Mouse (Mus musculus): ENCODE measurements around the gene Sstr3. TPM values are rescaled to one million over a fixed set of nuclear protein-coding genes. Genes with fewer than 3 reads are reported as not detected.

Sstr3 gene
- polyA plus RNA-seq, 1 experiment from 2014 or later: 0.22 TPM

DNA sequence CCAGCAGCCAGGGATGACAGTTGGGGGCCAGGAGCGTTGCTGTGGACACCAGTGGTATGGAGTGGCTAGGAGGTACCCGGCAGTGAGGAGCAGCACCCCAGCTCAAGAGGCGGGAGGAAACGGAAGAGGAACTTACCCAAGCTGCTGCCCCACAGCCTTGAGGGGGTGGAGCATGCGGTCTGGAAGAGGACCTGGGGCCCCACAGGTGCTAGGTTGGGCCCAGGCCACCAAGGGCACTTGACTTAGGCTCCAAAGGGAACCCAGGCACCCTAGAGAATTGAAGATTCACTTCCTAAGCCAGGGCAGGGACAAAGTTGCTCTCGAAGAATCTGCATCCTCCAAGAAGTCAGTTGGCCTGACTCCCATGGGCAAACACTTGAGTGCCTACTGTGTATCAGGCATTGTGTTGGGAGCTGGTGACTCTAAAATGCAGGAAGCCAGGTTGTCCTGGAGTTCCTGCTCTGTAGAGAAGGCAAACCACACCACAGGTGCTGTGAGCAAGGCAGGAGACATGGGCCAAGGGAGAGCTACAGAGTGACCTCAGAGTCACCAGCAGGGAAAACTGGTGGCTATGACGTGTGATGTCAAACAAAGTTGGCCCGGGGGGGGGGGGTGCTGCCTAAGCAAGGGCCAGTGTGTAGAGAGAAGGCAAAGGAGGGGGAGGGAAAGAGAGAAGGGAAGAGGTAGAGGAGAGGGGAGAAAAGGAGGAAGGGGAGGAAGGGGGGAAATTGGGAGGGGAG lies 28.3 kb upstream of the Sstr3 start, which contains the start of gene Rac2:
Rac2 (minus strand) TSS at position 126 of the 740 bp plus-strand sequence.
- Histone ChIP-seq H3K9me3 (no peaks in the 10 kb centered on the region; the same call in 1 of the 2 replicates), H3K27ac (peak within 1 kb of the TSS; percentile 60), H3K36me3 (no peaks in the 10 kb centered on the region), H3K4me1 (replicated peaks) (peaks cover 7% of the 10 kb centered on the region), H3K27me3 (ENCODE audit: insufficient read depth, poor library complexity, severe bottlenecking) (no peaks in the 10 kb centered on the region; the same call in 1 of the 2 replicates), H3K4me3 (no peak within 1 kb of the TSS)
- no peak for DNase-seq (ENCODE audit: low spot score)
- 82% methylated on average over 8 of the region's 8 CpGs for WGBS

GRCm38 (mm10) chr15:78572270-78572600 lies 27.8 kb upstream of the Sstr3 start:
- Histone ChIP-seq H3K4me3 (no peak overlapping the region), H3K4me1 (replicated peaks) (peaks cover 7% of the 10 kb centered on the region), H3K36me3 (no peaks in the 10 kb centered on the region), H3K27me3 (ENCODE audit: insufficient read depth, poor library complexity, severe bottlenecking) (no peaks in the 10 kb centered on the region; the same call in 1 of the 2 replicates), H3K27ac (peak overlapping the region; percentile 60; the same call in 1 of the 2 replicates), H3K9me3 (no peaks in the 10 kb centered on the region; the same call in 1 of the 2 replicates)
- DNase-seq (ENCODE audit: low spot score): no peak
- 91% methylated on average over 5 of the region's 5 CpGs for WGBS

GRCm38 (mm10) chr15:78571554-78572269 lies 27.2 kb upstream of the Sstr3 start:
- Histone ChIP-seq H3K27me3 (ENCODE audit: insufficient read depth, poor library complexity, severe bottlenecking) (no peaks in the 10 kb centered on the region; the same call in 1 of the 2 replicates), H3K4me3 (no peak overlapping the region), H3K36me3 (no peaks in the 10 kb centered on the region), H3K9me3 (no peaks in the 10 kb centered on the region; the same call in 1 of the 2 replicates), H3K27ac (peak overlapping the region; percentile 60; the same call in 1 of the 2 replicates), H3K4me1 (replicated peaks) (peaks cover 7% of the 10 kb centered on the region)
- 67% methylated on average over 16 of the region's 16 CpGs for WGBS
- DNase-seq (ENCODE audit: low spot score): no peak

DNA sequence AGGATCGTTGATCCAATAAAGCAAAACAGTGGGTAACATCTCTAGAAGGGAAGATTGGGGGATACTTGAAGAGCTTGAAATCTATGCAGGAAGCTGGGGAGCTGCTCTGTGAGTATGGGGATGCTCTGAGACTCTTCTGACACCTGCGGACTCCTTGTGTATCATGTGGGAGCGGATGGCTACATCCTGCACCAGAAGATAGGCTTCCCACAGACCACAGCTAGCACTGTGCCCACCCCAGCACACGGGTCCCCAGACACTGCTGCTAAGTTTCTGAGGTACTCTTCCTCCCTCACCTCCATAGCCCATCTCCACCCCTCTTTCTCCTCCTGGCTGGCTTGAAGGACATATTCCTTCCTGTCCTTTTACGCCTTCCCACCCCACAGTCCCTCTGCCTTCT lies 25.7 kb upstream of the Sstr3 start:
- Histone ChIP-seq H3K4me3 (no peak overlapping the region), H3K4me1 (replicated peaks) (peaks cover 10% of the 10 kb centered on the region), H3K9me3 (no peaks in the 10 kb centered on the region; the same call in 1 of the 2 replicates), H3K27ac (no peak overlapping the region), H3K36me3 (no peaks in the 10 kb centered on the region), H3K27me3 (ENCODE audit: insufficient read depth, poor library complexity, severe bottlenecking) (no peaks in the 10 kb centered on the region; the same call in 1 of the 2 replicates)
- WGBS: 92% methylated on average over 5 of the region's 5 CpGs
- DNase-seq (ENCODE audit: low spot score): no peak

DNA sequence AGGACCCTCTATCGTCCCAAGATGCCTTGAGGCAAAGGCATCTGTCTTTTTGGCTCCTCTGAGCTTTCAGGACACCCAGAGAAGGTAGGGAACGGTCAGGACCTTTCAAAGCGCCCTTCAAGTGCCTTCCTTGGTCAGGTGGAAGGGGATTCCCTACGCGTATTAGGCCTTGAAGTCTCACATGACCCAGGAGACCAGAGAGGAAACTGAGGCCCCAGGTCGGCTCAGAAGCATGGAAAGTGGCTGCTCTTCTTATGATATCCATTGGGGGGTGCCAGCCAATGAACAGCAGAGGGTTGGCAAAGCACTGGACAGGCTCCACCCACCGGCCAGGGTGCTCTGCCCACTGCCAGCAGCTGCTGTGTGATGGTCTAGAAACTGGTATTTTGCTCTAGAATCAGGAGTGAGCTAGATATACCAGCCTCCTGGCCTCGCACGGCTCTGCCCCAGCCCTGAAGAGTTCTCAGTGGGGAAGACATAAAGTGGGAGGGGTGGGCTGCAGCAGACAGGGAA lies 23.2 kb upstream of the Sstr3 start:
- no peaks in the 10 kb centered on the region; the same call in 1 of the 2 replicates for H3K27me3 ChIP-seq (ENCODE audit: insufficient read depth, poor library complexity, severe bottlenecking)
- H3K4me1 ChIP-seq (replicated peaks): peaks cover 16% of the 10 kb centered on the region
- H3K4me3 ChIP-seq: no peak overlapping the region
- no peaks in the 10 kb centered on the region for H3K9me3 ChIP-seq
- H3K27ac ChIP-seq: no peak overlapping the region; the same call in 1 of the 2 replicates
- 75% methylated on average over 9 of the region's 9 CpGs for WGBS
- no peak for DNase-seq (ENCODE audit: low spot score)
- no peaks in the 10 kb centered on the region for H3K36me3 ChIP-seq

- Histone ChIP-seq H3K4me3 (no peak overlapping the region), H3K4me1 (replicated peaks) (0 out of 2 replicates have a peak, but pooled peaks cover 13% of the 10 kb centered on the region), H3K27ac (peak overlapping the region; percentile 45; the same call in 1 of the 2 replicates), H3K36me3 (no peaks in the 10 kb centered on the region), H3K9me3 (no peaks in the 10 kb centered on the region), H3K27me3 (ENCODE audit: insufficient read depth, poor library complexity, severe bottlenecking) (no peaks in the 10 kb centered on the region; the same call in 1 of the 2 replicates)
- WGBS: 70% methylated on average over 11 of the region's 11 CpGs
- no peak for DNase-seq (ENCODE audit: low spot score)
Measured at GRCm38 (mm10) chr15:78564764-78565435, 20.4 kb upstream of the Sstr3 start.

DNA sequence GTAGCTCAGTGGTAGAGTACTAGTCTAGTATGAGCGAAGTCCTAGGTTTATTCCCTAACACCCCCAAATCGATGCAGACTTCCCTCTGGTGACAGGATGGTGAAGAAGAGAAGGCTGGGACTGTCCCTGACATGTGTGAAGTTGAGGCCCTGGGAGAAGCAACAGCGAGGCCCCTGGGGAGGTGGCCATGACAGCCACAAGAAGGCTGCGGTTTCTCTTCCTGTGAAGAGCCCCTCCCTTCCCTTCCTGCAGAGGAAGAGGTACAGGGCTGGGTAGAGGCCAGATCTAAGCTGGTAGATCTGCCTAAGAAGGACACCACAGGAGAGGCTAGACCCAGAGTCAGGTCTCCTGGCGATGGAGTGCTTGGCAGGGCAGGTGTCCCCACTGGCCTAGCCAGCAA lies 19.5 kb upstream of the Sstr3 start:
- Histone ChIP-seq H3K27ac (no peak overlapping the region), H3K9me3 (no peaks in the 10 kb centered on the region), H3K27me3 (ENCODE audit: insufficient read depth, poor library complexity, severe bottlenecking) (no peaks in the 10 kb centered on the region; the same call in 1 of the 2 replicates), H3K4me3 (no peak overlapping the region), H3K4me1 (replicated peaks) (peaks cover 18% of the 10 kb centered on the region), H3K36me3 (no peaks in the 10 kb centered on the region)
- DNase-seq (ENCODE audit: low spot score): no peak
- 82% methylated on average over 5 of the region's 5 CpGs for WGBS

DNA sequence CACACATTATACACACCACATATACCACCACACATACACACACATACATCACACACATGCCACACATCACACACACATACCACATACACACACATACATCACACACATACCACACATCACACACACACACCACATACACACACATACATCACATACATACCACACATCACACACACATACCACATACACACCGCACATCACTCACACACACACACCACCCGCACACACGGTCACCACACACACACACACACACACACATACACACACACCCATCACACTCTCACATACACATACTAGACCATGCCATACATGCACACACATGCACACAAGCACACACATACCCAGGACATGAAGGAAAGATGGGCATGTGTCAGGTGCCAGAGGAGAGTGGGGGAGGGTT lies 18.9 kb upstream of the Sstr3 start:
- Histone ChIP-seq H3K27me3 (ENCODE audit: insufficient read depth, poor library complexity, severe bottlenecking) (no peaks in the 10 kb centered on the region; the same call in 1 of the 2 replicates), H3K36me3 (no peaks in the 10 kb centered on the region), H3K27ac (no peak overlapping the region), H3K9me3 (no peaks in the 10 kb centered on the region), H3K4me3 (no peak overlapping the region), H3K4me1 (replicated peaks) (peaks cover 24% of the 10 kb centered on the region)
- WGBS: 94% methylated on average over 3 of the region's 3 CpGs
- DNase-seq (ENCODE audit: low spot score): no peak

GRCm38 (mm10) chr15:78559141-78559979 lies 14.9 kb upstream of the Sstr3 start:
- no peaks in the 10 kb centered on the region for H3K27me3 ChIP-seq (ENCODE audit: insufficient read depth, poor library complexity, severe bottlenecking)
- H3K4me3 ChIP-seq: no peak overlapping the region
- no peaks in the 10 kb centered on the region for H3K36me3 ChIP-seq
- H3K4me1 ChIP-seq (replicated peaks): peaks cover 38% of the 10 kb centered on the region
- DNase-seq (ENCODE audit: low spot score): no peak
- 66% methylated on average over 11 of the region's 11 CpGs for WGBS
- no peak overlapping the region for H3K27ac ChIP-seq
- no peaks in the 10 kb centered on the region for H3K9me3 ChIP-seq

- Histone ChIP-seq H3K27ac (0 out of 2 replicates have a peak overlapping the region, but pooled peaks have one; percentile 16), H3K4me1 (replicated peaks) (peaks cover 33% of the 10 kb centered on the region), H3K4me3 (no peak overlapping the region), H3K27me3 (ENCODE audit: insufficient read depth, poor library complexity, severe bottlenecking) (no peaks in the 10 kb centered on the region), H3K36me3 (no peaks in the 10 kb centered on the region), H3K9me3 (no peaks in the 10 kb centered on the region)
- WGBS: 64% methylated on average over 10 of the region's 10 CpGs
- DNase-seq (ENCODE audit: low spot score): no peak
Measured at GRCm38 (mm10) chr15:78557693-78558535, 13.4 kb upstream of the Sstr3 start.
